Mouse (Mus musculus): Measurements from ENCODE around the gene Uts2r. TPM values are rescaled to one million over a fixed set of nuclear protein-coding genes. Genes with fewer than 3 reads are reported as not detected.
A peak's percentile ranks its signal among the peaks of the same experiment; 100 is the strongest.

Gene Uts2r
- polyA plus RNA-seq, 1 experiment = 0.03 TPM

DNA sequence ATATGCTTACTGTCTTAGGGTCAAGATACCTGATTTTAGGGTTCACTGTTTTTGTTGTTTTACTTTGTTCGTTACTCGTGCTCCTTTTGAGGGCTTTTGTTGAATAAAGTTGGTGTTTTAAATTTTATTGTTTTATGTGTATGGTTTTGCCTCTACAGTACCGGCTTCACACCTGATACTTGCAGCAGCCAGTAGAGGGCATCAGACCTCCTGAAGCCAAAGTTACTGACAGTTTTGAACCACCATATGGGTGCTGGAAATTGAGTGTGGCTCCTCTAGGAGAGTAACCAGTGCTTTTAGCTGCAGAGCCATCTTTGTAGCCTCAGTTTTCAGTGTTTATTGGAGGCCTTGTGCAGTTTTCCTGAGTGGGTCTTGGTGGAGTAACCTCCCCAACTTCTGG lies 11.9 kb upstream of the Uts2r start:
- TF ChIP-seq TAL1 (IDR thresholded peaks at IDR 0.05; ENCODE audit: low read length) (no peak), GATA1 (IDR thresholded peaks at IDR 0.05; ENCODE audit: low read length) (no peak)
- no peaks in the 10 kb centered on the region for H3K4me1 ChIP-seq (ENCODE audit: control insufficient read depth)
- H3K27me3 ChIP-seq (ENCODE audit: control insufficient read depth) = no peaks in the 10 kb centered on the region
- peaks cover 4% of the 10 kb centered on the region; the same call in 1 of the 2 replicates for H3K9me3 ChIP-seq (ENCODE audit: control insufficient read depth, low read length)
- no peak overlapping the region for H3K4me3 ChIP-seq (replicated peaks)
- H3K36me3 ChIP-seq (ENCODE audit: control insufficient read depth) = no peaks in the 10 kb centered on the region

DNA sequence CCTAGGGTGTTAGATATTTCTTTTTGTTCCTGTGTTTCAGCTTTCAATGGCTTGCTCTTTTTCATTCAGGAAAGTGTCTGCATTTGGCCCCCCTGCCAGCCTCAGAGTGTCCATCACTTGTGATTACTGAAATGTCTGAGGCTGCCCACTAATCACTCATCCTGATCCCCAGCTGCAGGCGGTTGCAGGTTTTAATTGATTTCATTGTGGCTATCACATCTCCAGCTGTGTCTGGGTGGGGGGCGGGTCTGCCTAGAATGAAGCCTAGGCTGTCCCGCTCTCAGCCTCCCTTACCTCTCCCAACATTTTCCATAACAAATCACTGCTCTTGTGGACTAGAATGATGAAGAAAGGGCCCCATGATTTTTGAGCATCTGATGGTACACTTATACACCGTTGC lies 5.9 kb upstream of the Uts2r start:
- H3K27me3 ChIP-seq (ENCODE audit: control insufficient read depth) = peaks cover 38% of the 10 kb centered on the region
- H3K4me1 ChIP-seq (ENCODE audit: control insufficient read depth) = no peaks in the 10 kb centered on the region; the same call in 1 of the 2 replicates
- H3K36me3 ChIP-seq (ENCODE audit: control insufficient read depth) = no peaks in the 10 kb centered on the region
- H3K4me3 ChIP-seq (replicated peaks) = no peak overlapping the region
- TF ChIP-seq TAL1 (IDR thresholded peaks at IDR 0.05; ENCODE audit: low read length) (no peak), GATA1 (IDR thresholded peaks at IDR 0.05; ENCODE audit: low read length) (no peak)
- H3K9me3 ChIP-seq (ENCODE audit: control insufficient read depth, low read length) = no peaks in the 10 kb centered on the region

DNA sequence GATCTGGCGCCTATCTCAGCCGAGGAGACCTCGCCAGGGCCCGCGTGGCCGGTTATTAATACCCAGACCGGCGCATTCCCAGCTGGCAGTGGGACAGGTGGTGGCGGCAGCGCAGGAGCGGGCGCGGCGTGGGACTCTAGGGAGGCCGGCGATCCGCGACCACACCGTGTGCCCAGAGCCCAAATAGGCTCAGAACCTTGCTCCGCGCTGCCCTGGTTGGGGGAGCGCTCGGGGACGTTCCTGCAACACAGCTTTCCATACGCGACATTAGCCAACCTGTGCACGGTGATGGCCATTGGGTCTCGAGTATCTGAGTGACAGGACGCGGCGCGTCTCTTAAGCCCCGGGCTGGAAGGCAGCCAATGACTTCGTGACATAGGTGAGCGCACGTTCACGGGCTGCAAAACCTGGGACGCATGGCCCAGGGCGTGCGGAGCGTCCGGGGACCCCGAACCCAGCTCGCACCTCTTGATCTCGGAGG lies 3.6 kb upstream of the Uts2r start:
- no peak for TF ChIP-seq GATA1 (IDR thresholded peaks at IDR 0.05; ENCODE audit: low read length)
- no peak for TF ChIP-seq TAL1 (IDR thresholded peaks at IDR 0.05; ENCODE audit: low read length)
- Histone ChIP-seq H3K9me3 (ENCODE audit: control insufficient read depth, low read length) (no peaks in the 10 kb centered on the region), H3K4me1 (ENCODE audit: control insufficient read depth) (no peaks in the 10 kb centered on the region; the same call in 1 of the 2 replicates), H3K36me3 (ENCODE audit: control insufficient read depth) (no peaks in the 10 kb centered on the region), H3K27me3 (ENCODE audit: control insufficient read depth) (peaks cover 42% of the 10 kb centered on the region), H3K4me3 (replicated peaks) (peak overlapping the region; percentile 12)

GRCm38 (mm10) chr11:121160636-121161346 lies 720 bp downstream of the Uts2r start:
- no peaks in the 10 kb centered on the region for H3K9me3 ChIP-seq (ENCODE audit: control insufficient read depth, low read length)
- H3K4me3 ChIP-seq (replicated peaks) = no peak overlapping the region
- no peaks in the 10 kb centered on the region; the same call in 1 of the 2 replicates for H3K4me1 ChIP-seq (ENCODE audit: control insufficient read depth)
- H3K27me3 ChIP-seq (ENCODE audit: control insufficient read depth) = peaks cover 28% of the 10 kb centered on the region
- H3K36me3 ChIP-seq (ENCODE audit: control insufficient read depth) = no peaks in the 10 kb centered on the region
- TF ChIP-seq GATA1 (IDR thresholded peaks at IDR 0.05; ENCODE audit: low read length) (no peak), TAL1 (IDR thresholded peaks at IDR 0.05; ENCODE audit: low read length) (no peak)

DNA sequence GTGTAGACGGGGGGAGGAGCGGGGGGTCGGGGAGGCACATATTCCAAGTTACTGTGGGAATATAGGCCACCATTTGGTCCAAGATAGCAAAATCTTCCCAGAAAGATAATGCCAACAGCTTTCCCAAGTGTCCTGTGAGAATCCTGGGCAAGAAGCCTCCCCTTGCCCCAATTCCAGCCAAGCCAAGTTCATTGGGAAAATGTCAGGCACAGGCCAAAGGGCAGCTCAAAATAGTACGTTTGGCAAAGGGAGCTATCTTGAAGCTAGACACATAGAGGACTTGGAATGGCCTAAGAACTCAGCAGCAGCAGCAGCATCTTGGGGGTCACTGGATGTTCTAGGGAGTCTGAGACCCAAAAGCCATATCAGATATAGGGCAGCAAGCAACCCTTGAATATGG lies 3.7 kb downstream of the Uts2r start:
- H3K9me3 ChIP-seq (ENCODE audit: control insufficient read depth, low read length) = no peaks in the 10 kb centered on the region
- no peaks in the 10 kb centered on the region for H3K36me3 ChIP-seq (ENCODE audit: control insufficient read depth)
- TF ChIP-seq TAL1 (IDR thresholded peaks at IDR 0.05; ENCODE audit: low read length) (no peak), GATA1 (IDR thresholded peaks at IDR 0.05; ENCODE audit: low read length) (no peak)
- peaks cover 4% of the 10 kb centered on the region; the same call in 1 of the 2 replicates for H3K27me3 ChIP-seq (ENCODE audit: control insufficient read depth)
- H3K4me1 ChIP-seq (ENCODE audit: control insufficient read depth) = no peaks in the 10 kb centered on the region
- H3K4me3 ChIP-seq (replicated peaks) = no peak overlapping the region

DNA sequence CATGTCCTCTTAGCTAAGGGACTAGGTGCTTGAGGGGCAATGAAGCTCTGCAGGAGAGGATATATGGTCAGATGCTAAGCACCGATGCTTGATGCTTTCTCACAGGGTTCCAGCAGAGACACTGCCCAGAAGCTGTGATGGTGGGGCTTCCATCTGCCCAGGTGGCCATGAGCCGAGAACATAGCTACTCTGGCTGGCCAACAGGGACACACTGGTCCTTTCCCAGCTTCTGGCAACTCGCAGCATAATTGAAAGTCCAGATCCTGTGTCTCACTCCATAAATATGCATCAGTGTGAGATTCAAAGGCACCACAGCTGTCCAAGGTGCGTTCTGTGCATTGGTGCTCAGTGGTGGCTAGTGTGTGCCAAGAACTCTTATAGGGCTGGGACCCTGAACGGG lies 13.1 kb downstream of the Uts2r start:
- Histone ChIP-seq H3K9me3 (ENCODE audit: control insufficient read depth, low read length) (no peaks in the 10 kb centered on the region), H3K4me3 (replicated peaks) (no peak overlapping the region), H3K4me1 (ENCODE audit: control insufficient read depth) (no peaks in the 10 kb centered on the region; the same call in 1 of the 2 replicates), H3K27me3 (ENCODE audit: control insufficient read depth) (no peaks in the 10 kb centered on the region), H3K36me3 (ENCODE audit: control insufficient read depth) (no peaks in the 10 kb centered on the region)
- no peak for TF ChIP-seq GATA1 (IDR thresholded peaks at IDR 0.05; ENCODE audit: low read length)
- no peak for TF ChIP-seq TAL1 (IDR thresholded peaks at IDR 0.05; ENCODE audit: low read length)

DNA sequence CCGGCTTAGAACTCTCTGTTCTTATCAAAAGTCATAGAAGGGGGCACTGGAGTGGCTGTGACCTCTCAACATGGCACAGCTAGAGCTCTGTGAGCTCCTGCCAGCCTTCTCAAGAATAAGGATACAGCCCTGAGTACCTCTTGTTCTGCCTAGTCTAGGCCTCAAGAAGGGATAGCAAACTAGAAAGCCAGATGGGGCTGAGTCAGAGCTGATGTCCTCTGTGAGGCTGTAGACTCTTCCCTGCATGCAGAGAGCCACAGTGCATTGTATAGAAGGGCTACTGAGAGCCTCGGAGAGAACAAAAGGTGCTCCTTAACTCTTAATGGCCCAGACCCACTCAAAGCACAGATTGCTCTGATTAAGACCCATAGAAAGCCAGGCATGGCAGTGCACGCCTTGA lies 14.2 kb downstream of the Uts2r start:
- Histone ChIP-seq H3K27me3 (ENCODE audit: control insufficient read depth) (no peaks in the 10 kb centered on the region), H3K36me3 (ENCODE audit: control insufficient read depth) (no peaks in the 10 kb centered on the region), H3K9me3 (ENCODE audit: control insufficient read depth, low read length) (no peaks in the 10 kb centered on the region), H3K4me3 (replicated peaks) (no peak overlapping the region), H3K4me1 (ENCODE audit: control insufficient read depth) (no peaks in the 10 kb centered on the region; the same call in 1 of the 2 replicates)
- TF ChIP-seq TAL1 (IDR thresholded peaks at IDR 0.05; ENCODE audit: low read length) = no peak
- no peak for TF ChIP-seq GATA1 (IDR thresholded peaks at IDR 0.05; ENCODE audit: low read length)

DNA sequence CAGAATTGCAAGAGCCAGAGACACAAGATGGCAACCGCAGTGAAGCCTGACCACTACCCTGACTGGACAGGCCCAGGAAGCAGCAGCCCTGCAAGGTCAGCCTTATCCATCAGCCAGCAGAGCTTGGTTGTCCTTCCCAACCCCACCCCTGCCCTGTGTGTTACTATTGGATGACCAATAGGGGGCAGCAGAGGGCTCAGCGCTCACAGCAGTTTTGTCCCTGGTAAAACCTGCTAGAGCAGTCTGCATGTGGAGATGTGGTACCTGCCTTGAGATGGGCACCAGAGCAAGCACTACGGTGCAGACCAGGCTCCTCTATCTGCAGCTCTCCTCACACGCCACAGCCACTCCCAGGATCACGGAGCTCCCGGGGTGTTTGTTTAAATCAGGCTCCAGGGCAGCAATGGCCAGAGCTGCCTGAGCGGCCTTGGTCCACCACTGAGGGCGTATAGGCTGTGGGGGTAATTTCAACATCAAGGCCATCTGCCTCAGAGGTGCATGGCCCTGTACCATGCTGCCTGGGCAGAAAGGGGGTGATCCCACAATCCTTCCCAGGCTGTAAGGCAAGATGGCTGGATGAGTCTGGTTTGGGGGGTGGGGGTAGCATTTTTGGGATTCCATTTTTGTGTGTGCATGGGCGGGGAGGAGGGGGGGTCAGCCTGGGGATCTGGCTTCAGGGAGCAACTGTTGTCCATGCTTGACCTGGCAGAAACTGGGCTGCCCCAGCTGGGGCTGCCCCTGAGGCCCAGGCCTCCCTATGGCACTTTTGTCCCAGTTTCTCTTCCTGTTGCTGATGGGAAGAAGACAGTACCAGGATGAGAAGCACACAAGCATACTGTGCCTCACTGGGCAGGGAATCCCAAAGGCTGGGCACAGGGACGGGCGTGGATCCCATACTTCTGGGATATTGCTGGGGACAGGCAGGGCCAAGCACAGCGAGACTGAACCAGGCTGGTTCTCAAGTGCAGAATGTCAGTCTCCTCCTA lies 16.5 kb downstream of the Uts2r start:
- Histone ChIP-seq H3K9me3 (ENCODE audit: control insufficient read depth, low read length) (no peaks in the 10 kb centered on the region), H3K27me3 (ENCODE audit: control insufficient read depth) (no peaks in the 10 kb centered on the region), H3K36me3 (ENCODE audit: control insufficient read depth) (peaks cover under 1% of the 10 kb centered on the region; the same call in 1 of the 2 replicates), H3K4me3 (replicated peaks) (no peak overlapping the region), H3K4me1 (ENCODE audit: control insufficient read depth) (no peaks in the 10 kb centered on the region; the same call in 1 of the 2 replicates)
- TF ChIP-seq TAL1 (IDR thresholded peaks at IDR 0.05; ENCODE audit: low read length) = no peak
- no peak for TF ChIP-seq GATA1 (IDR thresholded peaks at IDR 0.05; ENCODE audit: low read length)

GRCm38 (mm10) chr11:121189681-121190080 lies 29.6 kb downstream of the Uts2r start:
- no peak for TF ChIP-seq TAL1 (IDR thresholded peaks at IDR 0.05; ENCODE audit: low read length)
- TF ChIP-seq GATA1 (IDR thresholded peaks at IDR 0.05; ENCODE audit: low read length) = no peak
- Histone ChIP-seq H3K27me3 (ENCODE audit: control insufficient read depth) (no peaks in the 10 kb centered on the region), H3K9me3 (ENCODE audit: control insufficient read depth, low read length) (no peaks in the 10 kb centered on the region), H3K4me1 (ENCODE audit: control insufficient read depth) (no peaks in the 10 kb centered on the region; the same call in 1 of the 2 replicates), H3K36me3 (ENCODE audit: control insufficient read depth) (peaks cover 6% of the 10 kb centered on the region), H3K4me3 (replicated peaks) (no peak overlapping the region)

All from erythroblast, embryonic 14.5 days (primary cell).